Comparison of ENCODE assay signal across 16 mouse cellular contexts in the genomic region with DNA sequence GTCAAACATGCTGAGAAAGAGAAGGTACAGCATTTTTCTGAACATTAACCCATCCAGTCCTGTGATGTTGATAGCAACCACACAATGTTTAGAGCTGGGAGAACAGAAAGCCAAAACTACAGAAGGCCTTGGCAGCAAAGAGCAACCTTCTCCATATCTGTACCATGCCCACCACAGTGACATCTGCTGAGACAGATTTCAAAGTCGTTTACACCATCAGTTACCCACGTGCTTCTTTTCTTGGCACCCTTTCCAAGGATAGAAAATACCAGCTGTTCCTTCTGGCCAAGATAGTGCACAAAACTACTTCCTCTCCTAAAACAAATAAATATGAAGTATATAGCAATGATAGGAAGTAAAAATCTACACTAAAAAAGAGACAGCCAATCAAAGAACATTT.
DNase-seq lines count a peak whose midpoint lies in the region; ATAC-seq and TF ChIP-seq lines count a peak whose summit lies in the region.
"Had no signal": no experiment of that assay in that cellular context is flagged by ENCODE, and none has a peak within 500 bp of the region (broad histone marks: within the 10 kb centered on the region; RNA-seq: fewer than 3 reads in every experiment).

No protein-coding gene starts in this region.

- H3K27ac ChIP-seq in hindbrain, embryonic 16.5 days (ENCODE audit: low read depth, low read length) = no peak overlapping the region
- no peak overlapping the region for H3K27ac ChIP-seq in hindbrain, embryonic 12.5 days
- H3K27ac ChIP-seq: hindbrain, embryonic 15.5 days; kidney, embryonic 15.5 days; liver, embryonic 13.5 days; midbrain, embryonic 12.5 days had no signal

- no peak overlapping the region for H3K9ac ChIP-seq in hindbrain, embryonic 16.5 days (ENCODE audit: low read depth, low read length)
- H3K9ac ChIP-seq in hindbrain, embryonic 12.5 days = no peak overlapping the region
- H3K9ac ChIP-seq: hindbrain, embryonic 15.5 days; kidney, embryonic 15.5 days; liver, embryonic 13.5 days; midbrain, embryonic 12.5 days had no signal

- ATAC-seq in hindbrain, embryonic 16.5 days = peak; percentile 81
- no peak for ATAC-seq in hindbrain, embryonic 12.5 days (ENCODE audit: low FRiP score)
- ATAC-seq: activated CD4-positive, CD25-positive, alpha-beta regulatory T cell, adult 4 months had no signal

- TF ChIP-seq CTCF in brain, embryonic 14.5 days (IDR thresholded peaks at IDR 0.05; ENCODE audit: borderline replicate concordance, extremely low read depth, insufficient read depth, insufficient read length) = no peak

- DNase-seq in brain, embryonic 14.5 days (ENCODE audit: low read depth) = peak; percentile 91
- DNase-seq in layer of hippocampus, adult 18-20 months (ENCODE audit: low spot score in 2 of 2) = peak; percentile 47 to 86
- peak; percentile 6 to 9 for DNase-seq in left cerebral cortex, postnatal 36 days (ENCODE audit: low spot score in 2 of 2)
- DNase-seq in spleen, postnatal 10 days (ENCODE audit: low spot score in 2 of 2) = no peak
- DNase-seq in urinary bladder, postnatal 25 days (ENCODE audit: low spot score) = no peak
- no peak for DNase-seq in spleen, adult 12 weeks (ENCODE audit: low spot score)
- DNase-seq: gastrocnemius, postnatal 10 days; liver, embryonic 13.5 days; lung, postnatal 36 days had no signal

- WGBS in hindbrain, embryonic 16.5 days = 57% methylated on average over 2 of the region's 2 CpGs
- WGBS in hindbrain, embryonic 12.5 days = 62% methylated on average over 2 of the region's 2 CpGs

- no peak overlapping the region for H3K4me3 ChIP-seq in hindbrain, embryonic 16.5 days (ENCODE audit: low read length)
- no peak overlapping the region for H3K4me3 ChIP-seq in hindbrain, embryonic 12.5 days
- H3K4me3 ChIP-seq: hindbrain, embryonic 15.5 days; kidney, embryonic 15.5 days; liver, embryonic 13.5 days; midbrain, embryonic 12.5 days had no signal

- no peaks in the 10 kb centered on the region for H3K27me3 ChIP-seq in hindbrain, embryonic 16.5 days (replicated peaks; ENCODE audit: control insufficient read depth, insufficient read depth, low read length)
- no peaks in the 10 kb centered on the region for H3K27me3 ChIP-seq in hindbrain, embryonic 12.5 days
- H3K27me3 ChIP-seq: hindbrain, embryonic 15.5 days; kidney, embryonic 15.5 days; liver, embryonic 13.5 days; midbrain, embryonic 12.5 days had no signal

- no peak overlapping the region for H3K4me2 ChIP-seq in hindbrain, embryonic 16.5 days (ENCODE audit: low read length)
- H3K4me2 ChIP-seq in hindbrain, embryonic 12.5 days (replicated peaks) = no peak overlapping the region
- H3K4me2 ChIP-seq: hindbrain, embryonic 15.5 days; kidney, embryonic 15.5 days; liver, embryonic 13.5 days; midbrain, embryonic 12.5 days had no signal

- intact Hi-C loops in left cerebral cortex, postnatal 36 days (cut with DNase I) = no loop called here

- no peak for TF ChIP-seq POLR2A in brain, embryonic 14.5 days (IDR thresholded peaks at IDR 0.05; ENCODE audit: borderline replicate concordance, extremely low read depth, insufficient read depth, insufficient read length, poor library complexity, severe bottlenecking)

- no peaks in the 10 kb centered on the region for H3K9me3 ChIP-seq in hindbrain, embryonic 16.5 days (ENCODE audit: control insufficient read depth, low read length)
- H3K9me3 ChIP-seq in hindbrain, embryonic 12.5 days (replicated peaks) = no peaks in the 10 kb centered on the region
- H3K9me3 ChIP-seq: hindbrain, embryonic 15.5 days; kidney, embryonic 15.5 days; liver, embryonic 13.5 days; midbrain, embryonic 12.5 days had no signal

- no peaks in the 10 kb centered on the region for H3K36me3 ChIP-seq in hindbrain, embryonic 16.5 days (ENCODE audit: control insufficient read depth, insufficient read depth, low read length)
- H3K36me3 ChIP-seq in hindbrain, embryonic 12.5 days = no peaks in the 10 kb centered on the region
- H3K36me3 ChIP-seq: G1E; hindbrain, embryonic 15.5 days; kidney, embryonic 15.5 days; liver, embryonic 13.5 days; midbrain, embryonic 12.5 days had no signal

- no peaks in the 10 kb centered on the region for H3K4me1 ChIP-seq in hindbrain, embryonic 16.5 days (ENCODE audit: control insufficient read depth, insufficient read depth, low read depth, low read length)
- no peaks in the 10 kb centered on the region for H3K4me1 ChIP-seq in hindbrain, embryonic 12.5 days
- H3K4me1 ChIP-seq: hindbrain, embryonic 15.5 days; kidney, embryonic 15.5 days; liver, embryonic 13.5 days; midbrain, embryonic 12.5 days had no signal

Comparison
In these comparisons a context has a peak if more than half of its experiments do, and no peak if none do; other contexts are left out.
1. DNase-seq: peak in brain, embryonic 14.5 days (single experiment), layer of hippocampus, adult 18-20 months (2 of 2) and left cerebral cortex, postnatal 36 days (2 of 2); none in spleen, postnatal 10 days (0 of 2), urinary bladder, postnatal 25 days (single experiment) and spleen, adult 12 weeks (single experiment).